Mouse (Mus musculus) right cerebral cortex, postnatal 25 days (tissue): ENCODE measurements around the gene P2rx2.

ENCODE experiments used
- DNase-seq: peaks from one replicate; pipeline ENCODE4 v3.0.0; 2022

The P2rx2 gene

GRCm38 (mm10) chr5:110313127-110313526 lies 29.9 kb downstream of the P2rx2 start:
- DNase-seq = no peak

DNA sequence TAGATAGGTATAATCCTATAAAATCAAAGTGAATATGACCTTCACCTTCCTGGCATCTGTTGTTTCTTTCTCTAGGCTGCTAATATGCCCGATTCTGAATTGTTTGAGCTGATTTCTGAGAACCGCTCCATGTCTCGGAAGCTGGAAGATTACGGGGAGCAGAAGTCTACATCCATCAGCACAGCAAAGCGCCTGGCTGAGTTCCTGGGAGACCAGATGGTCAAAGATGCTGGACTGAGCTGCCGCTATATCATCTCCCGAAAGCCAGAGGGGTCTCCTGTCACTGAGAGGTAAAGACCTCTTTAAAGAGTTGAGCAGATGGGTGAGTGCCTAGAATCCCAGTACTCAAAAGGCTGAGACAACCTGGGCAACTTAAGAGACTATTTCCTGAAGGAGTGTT lies 34.2 kb downstream of the P2rx2 start:
- no peak for DNase-seq

DNA sequence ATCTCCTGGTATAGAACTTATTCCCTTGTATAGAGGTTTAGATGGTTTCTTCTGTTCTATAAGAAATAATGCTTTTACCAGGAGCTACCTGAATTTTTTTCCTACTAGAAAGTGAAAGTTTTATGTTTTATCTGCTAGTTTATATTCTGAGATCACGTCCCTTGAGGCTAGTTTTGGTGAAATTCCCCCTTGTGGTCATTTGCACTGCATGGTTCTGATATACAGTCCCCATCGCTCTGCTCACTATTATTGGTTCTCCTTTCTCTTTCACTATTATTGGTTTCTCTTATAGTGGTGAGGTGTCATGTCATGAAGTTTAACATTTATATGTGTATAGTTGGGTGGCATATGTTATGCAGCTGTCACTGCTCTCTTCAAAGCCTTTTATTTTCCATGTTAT lies 42.4 kb downstream of the P2rx2 start:
- DNase-seq = no peak

- DNase-seq = no peak
These were observed 46.4 kb downstream of the P2rx2 start for GRCm38 (mm10) chr5:110296637-110297036.

GRCm38 (mm10) chr5:110291649-110292048 lies 51.4 kb downstream of the P2rx2 start:
- no peak for DNase-seq
